Mouse (Mus musculus) CD4-positive helper T cell, adult 2 months (primary cell): ENCODE results near the gene Pou3f3.

Experiments used
- DNase-seq: peaks from one replicate; pipeline ENCODE4 v3.0.0-alpha.2; 2012; ENCODE audit warnings: low read depth, missing footprints, low spot score

Pou3f3 gene

GRCm38 (mm10) chr1:42710234-42710633 lies 14.7 kb downstream of the Pou3f3 start:
- no peak for DNase-seq

- DNase-seq: no peak
Measured at GRCm38 (mm10) chr1:42710995-42711394, 15.4 kb downstream of the Pou3f3 start.

GRCm38 (mm10) chr1:42711456-42712310 lies 16.1 kb downstream of the Pou3f3 start:
- no peak for DNase-seq

GRCm38 (mm10) chr1:42712311-42712690 lies 16.7 kb downstream of the Pou3f3 start:
- DNase-seq: no peak

GRCm38 (mm10) chr1:42713104-42713932 lies 17.8 kb downstream of the Pou3f3 start:
- DNase-seq: no peak

- no peak for DNase-seq
Measured at GRCm38 (mm10) chr1:42714016-42714931, 18.7 kb downstream of the Pou3f3 start.

GRCm38 (mm10) chr1:42718549-42718948 lies 23.0 kb downstream of the Pou3f3 start:
- DNase-seq: no peak

- no peak for DNase-seq
Measured at GRCm38 (mm10) chr1:42721353-42721752, 25.8 kb downstream of the Pou3f3 start.

- no peak for DNase-seq
Measured at GRCm38 (mm10) chr1:42723769-42724300, 28.3 kb downstream of the Pou3f3 start.

- no peak for DNase-seq
Measured at GRCm38 (mm10) chr1:42724881-42725280, 29.3 kb downstream of the Pou3f3 start.

GRCm38 (mm10) chr1:42727161-42727560 lies 31.6 kb downstream of the Pou3f3 start:
- DNase-seq: no peak

GRCm38 (mm10) chr1:42727676-42728075 lies 32.1 kb downstream of the Pou3f3 start:
- DNase-seq: no peak

GRCm38 (mm10) chr1:42741383-42742241 lies 46.0 kb downstream of the Pou3f3 start:
- no peak for DNase-seq

- DNase-seq: no peak
Measured at GRCm38 (mm10) chr1:42742242-42742560, 46.6 kb downstream of the Pou3f3 start.

- DNase-seq: no peak
Measured at GRCm38 (mm10) chr1:42745047-42745446, 49.5 kb downstream of the Pou3f3 start.

- DNase-seq: no peak
Measured at GRCm38 (mm10) chr1:42749536-42750292, 54.1 kb downstream of the Pou3f3 start.
